Mouse (Mus musculus): Measurements from ENCODE around the gene Zfp286. TPM values are rescaled to one million over a fixed set of nuclear protein-coding genes. Genes with fewer than 3 reads are reported as not detected.

Zfp286 gene
- total RNA-seq, 2 experiments from 2014 or later = 20.6 to 23.0 TPM

DNA sequence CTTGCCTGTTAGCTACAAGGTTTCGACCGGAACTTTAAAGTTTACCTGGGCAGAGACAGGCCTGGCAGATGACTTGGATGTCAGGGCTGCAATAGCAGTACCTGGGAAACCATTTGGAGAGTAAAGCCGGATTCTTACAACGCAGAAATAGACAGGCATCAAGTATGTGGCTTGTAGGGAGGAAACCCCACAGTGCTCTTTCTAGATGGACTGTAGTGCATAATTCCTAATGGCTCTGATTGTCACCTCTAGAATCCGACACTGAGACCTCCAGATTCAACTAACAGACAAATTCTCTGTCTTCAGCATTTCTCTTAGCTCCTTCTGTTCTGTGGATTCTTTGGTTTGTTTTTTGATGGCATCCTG, 57.3 kb downstream of the Zfp286 start:
- no peak for DNase-seq (ENCODE audit: low spot score in 2 of 2)
- intact Hi-C loops (cut with DNase I) = no loop called here

DNA sequence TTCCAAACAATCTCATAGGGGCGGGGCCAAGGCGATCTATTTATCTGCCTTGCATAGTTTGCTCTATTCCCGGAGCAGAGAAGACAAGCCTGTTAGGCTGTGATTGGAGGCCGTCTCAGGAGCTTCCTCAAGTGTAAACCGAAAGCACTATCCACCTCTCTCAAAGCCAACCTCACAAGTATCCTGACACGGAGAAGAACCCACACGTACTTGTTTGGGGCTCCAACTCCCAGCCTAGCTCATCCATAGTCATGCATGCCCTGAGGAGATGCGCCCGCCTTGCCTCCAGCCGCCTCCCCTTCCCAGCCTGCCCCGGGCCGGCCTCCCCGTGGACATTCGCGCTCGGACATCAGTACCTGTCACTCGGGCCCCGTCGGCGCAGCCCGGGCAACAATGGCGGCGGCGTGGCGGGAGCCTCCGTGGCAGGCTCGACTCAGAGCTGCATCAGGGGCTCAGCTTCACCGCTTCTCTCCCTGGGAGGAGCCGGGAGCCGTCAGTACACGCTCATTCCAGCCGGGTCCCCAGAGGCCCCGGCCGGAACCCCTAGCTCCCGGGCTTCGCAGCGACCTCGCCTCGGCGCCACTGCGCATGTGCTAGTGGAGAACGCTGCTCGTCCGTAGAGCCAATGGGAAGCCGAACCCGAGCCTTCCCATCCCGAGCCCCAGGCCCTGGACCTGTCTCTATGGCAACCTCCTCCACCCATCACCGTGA, 57.8 kb downstream of the Zfp286 start, which contains the start of gene Zfp287:
Gene Zfp287, minus strand, starts transcription at position 595 of the 711 bp plus-strand sequence.
- intact Hi-C loops (cut with DNase I) = no loop called here
- peak; percentile 92 to 93 for DNase-seq (ENCODE audit: low spot score in 2 of 2)

DNA sequence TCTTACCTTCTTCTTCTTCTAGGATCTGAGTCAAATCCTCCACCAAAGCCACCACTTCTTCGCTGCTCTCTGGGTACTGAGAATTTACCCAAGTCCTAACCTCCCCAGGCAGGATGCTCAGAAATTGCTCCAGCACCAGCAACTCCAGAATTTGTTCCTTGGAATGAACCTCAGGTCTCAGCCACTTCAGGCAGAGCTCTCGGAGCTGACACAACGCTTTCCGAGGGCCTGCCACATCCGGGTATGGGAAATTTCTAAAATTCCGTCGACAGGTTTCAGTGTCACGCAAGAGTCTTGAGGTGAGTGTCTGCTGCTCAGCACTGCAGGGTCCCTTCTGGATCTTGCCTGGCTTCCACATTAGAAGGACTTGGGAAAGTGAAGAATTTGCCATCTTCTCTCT, 61.0 kb downstream of the Zfp286 start:
- DNase-seq (ENCODE audit: low spot score in 2 of 2) = no peak
- intact Hi-C loops (cut with DNase I) = no loop called here

DNA sequence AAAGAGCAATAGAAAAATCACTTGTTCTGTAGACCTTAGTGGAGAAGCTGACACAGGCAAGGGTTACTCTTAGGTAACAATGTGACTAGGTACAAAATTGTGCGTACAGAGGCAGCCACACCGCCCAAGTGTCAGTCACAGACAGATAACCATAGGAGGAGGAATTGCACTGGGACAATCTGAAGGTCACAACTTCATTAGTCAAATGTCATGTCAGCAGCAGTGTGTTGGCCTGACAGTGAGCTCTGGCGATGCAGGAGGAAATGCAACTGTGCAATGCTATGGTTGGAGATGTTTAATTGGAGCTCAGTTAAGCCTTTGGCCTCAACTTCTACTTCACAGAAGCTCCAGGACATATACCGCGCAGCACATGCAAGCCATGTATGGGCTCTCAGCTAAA, 78.6 kb downstream of the Zfp286 start:
- intact Hi-C loops (cut with DNase I) = no loop called here
- no peak for DNase-seq (ENCODE audit: low spot score in 2 of 2)

DNA sequence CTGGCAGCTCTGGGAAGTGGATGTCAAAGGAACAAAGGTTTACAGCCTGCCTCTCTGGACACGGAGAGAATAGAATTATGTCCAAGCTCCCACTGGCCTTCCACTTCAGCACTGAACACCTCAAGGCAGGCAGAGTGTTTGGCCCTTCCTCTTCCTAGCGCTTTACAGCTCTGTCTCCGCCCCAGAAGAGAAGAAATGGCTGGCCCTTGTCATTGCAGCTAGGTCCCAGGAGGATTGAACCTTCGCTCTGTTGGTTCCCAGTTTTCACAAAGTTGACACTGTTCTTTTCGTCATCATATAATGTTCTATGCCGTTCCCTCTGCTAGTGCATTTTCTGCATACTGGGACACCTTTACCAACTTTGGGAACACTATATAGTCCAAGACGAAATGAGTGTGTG, 81.0 kb downstream of the Zfp286 start:
- intact Hi-C loops (cut with DNase I) = no loop called here
- no peak for DNase-seq (ENCODE audit: low spot score in 2 of 2)

DNA sequence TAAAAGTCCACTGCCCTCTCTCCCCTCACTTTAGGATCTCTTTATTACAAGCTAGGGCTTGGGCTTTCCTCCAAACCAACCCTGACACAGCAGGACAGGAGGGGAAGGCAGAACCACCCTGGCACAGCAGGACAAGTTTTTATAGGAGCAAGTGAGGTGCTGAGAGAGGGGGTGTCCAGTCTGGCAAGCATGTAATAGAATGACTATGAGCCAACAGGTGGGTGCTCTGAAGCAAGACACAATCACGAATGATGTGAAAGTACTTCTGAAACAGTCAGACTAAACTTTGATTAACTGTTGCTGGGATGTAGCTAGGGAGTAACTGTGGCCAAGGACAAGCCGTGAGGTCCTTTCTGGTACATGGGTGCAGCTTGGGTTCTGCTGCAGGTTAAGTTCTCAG, 83.1 kb downstream of the Zfp286 start:
- no peak for DNase-seq (ENCODE audit: low spot score in 2 of 2)
- intact Hi-C loops (cut with DNase I) = no loop called here

Other genes with a start within 250 kb of the Zfp286 start
- gene Ubb, start 238.3 kb downstream of the Zfp286 start, total RNA-seq (2021) = 1,000 to 10,000 TPM; 1,710 to 1,861 TPM
- gene Trpv2, start 215.0 kb downstream of the Zfp286 start, total RNA-seq (2021) = 10 to 100 TPM; 21.9 to 22.2 TPM
- 10 to 100 TPM; 16.4 to 16.8 TPM for gene Lrrc75a, start 140.9 kb downstream of the Zfp286 start, total RNA-seq (2021)
- 10 to 100 TPM; 23.4 to 24.2 TPM for gene Mmgt2, start 140.8 kb downstream of the Zfp286 start, total RNA-seq (2021)
- 10 to 100 TPM; 15.8 to 16.7 TPM for gene Zfp287, start 57.6 kb downstream of the Zfp286 start, total RNA-seq (2021)
- not detected for gene Gm10428, start 36.4 kb downstream of the Zfp286 start, total RNA-seq (2021)
- 1 to 10 TPM; 3.5 to 4.6 TPM for gene Trim16, start 30.8 kb upstream of the Zfp286 start, total RNA-seq (2021)
- under 1 TPM; 0.53 to 0.64 TPM for gene Fbxw10, start 57.6 kb upstream of the Zfp286 start, total RNA-seq (2021)
- 10 to 100 TPM; 23.8 to 23.9 TPM for gene Tvp23b, start 90.0 kb upstream of the Zfp286 start, total RNA-seq (2021)
- not detected for gene Cdrt4, start 161.7 kb upstream of the Zfp286 start, total RNA-seq (2021)